Mouse (Mus musculus) erythroblast, adult 5-6 weeks (primary cell): ENCODE measurements around the gene Apoc1. TPM values are rescaled to one million over a fixed set of nuclear protein-coding genes. Genes with fewer than 3 reads are reported as not detected.

Source experiments
- ATAC-seq: replicated peaks from 2 replicates; pipeline ENCODE4 v1.8.0; 2016; ENCODE audit warnings: moderate number of reproducible peaks, mild to moderate bottlenecking, moderate TSS enrichment, inconsistent platforms; ENCODE audit not compliant: poor library complexity, low FRiP score, severe bottlenecking
- total RNA-seq, 2 experiments: library from RNA; stranded (forward) in 1 of 2; stranded (reverse) in 1 of 2; fragments of 150-400 nt in 1 of 2; fragments of 200-764, 138-1000 nt in 1 of 2; gene quantifications; 2 replicates each; pipeline versions ENCODE4 v1.2.3 to v1.2.4; 2015 to 2017; ENCODE audit warnings: low replicate concordance in 2 of 2

The Apoc1 gene
- total RNA-seq, 2 experiments from 2014 or later, result 3.6 to 5.8 TPM

DNA sequence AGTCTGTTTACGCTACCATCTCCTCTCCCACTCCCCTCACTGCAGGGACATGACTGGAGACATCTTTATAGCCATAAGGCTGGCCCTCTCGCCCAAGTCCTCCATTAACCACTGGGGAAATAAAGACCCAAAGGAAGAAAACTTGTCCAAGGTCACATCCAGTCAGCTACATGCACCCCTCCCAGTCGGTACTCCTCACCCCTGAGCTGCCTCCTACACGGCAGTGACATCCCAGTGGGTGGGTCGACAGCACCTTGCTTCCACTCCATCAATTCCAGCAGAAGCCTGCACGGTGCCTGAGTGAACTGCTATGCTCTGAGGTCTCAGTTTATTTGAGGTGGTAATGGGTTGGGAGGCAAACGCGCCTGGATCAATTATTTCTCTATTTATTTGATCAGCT is 28.5 kb downstream of the Apoc1 start:
- peak; percentile 29 for ATAC-seq

DNA sequence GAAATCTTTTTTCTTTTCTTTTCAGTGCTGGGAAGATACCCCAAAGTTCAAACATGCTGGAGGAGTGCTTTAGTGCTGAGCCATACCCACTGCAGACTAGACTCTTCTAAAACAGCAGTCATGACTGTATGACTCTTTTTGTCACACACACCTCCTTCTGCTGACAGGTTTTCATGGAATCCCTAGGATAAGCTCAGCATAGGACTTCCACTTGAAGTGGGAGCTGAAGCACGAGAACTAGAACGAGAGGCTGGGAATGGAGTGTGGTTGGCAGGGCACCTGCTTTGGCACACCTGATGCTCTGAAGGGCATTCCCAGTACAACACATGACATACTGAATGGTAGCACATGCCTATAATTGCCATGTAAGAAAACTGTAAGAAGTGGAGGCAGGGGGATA is 39.8 kb downstream of the Apoc1 start:
- no peak for ATAC-seq

DNA sequence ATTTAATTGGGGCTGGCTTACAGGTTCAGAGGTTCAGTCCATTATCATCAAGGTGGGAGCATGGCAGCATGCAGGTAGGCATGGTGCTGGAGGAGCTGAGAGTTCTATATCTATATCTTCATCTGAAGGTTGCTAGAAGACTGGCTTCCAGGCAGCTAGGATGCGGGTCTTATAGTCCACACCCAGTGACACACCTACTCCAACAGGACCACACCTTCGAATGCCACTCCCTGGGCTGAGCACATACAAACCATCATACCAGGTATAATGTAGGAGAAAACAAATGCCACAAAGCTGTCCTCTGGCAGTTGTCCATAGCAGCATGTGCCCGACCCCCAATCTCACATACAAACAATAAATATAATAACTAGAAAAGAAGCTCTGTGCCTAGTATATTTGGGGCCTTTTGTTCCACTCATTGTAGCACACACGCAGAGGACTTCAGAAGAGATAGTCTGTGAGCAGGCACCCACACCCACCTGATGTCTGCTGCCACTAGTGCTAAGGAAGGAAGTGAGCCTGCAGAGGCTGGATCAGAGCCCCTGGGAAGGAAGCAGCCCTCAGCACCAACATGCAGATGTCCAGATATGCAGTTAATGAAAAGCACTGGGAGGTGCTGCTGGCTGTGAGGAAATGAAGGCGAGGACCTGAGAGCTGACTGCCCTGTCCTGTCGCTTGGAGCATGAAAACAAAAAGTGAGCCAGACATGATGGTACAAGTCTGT is 41.2 kb downstream of the Apoc1 start:
- no peak for ATAC-seq

DNA sequence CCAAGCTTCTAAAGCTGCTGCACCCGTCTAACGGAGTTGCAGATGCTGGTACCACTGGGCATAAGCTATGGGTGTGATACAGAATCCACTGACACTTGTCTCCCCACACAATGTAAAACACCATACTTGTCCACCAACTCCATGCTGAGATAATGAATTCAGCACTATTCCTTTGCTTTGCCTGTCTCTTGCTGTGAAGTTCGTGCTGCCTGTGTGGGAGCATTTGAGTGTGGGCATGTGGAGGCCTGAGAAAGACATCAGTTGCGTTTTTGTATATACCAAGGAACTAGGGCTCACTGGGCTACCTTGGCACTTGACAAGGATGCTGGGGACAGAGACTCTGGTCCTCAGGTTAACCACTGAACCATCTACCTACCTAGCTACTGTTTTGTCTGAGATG is 51.2 kb downstream of the Apoc1 start:
- ATAC-seq, result no peak

Other genes with a start within 250 kb of the Apoc1 start
- 1.9 and 5.2 TPM in 2 replicates for gene Mark4, start 233.8 kb downstream of the Apoc1 start, total RNA-seq (2015; ENCODE audit: low replicate concordance)
- 1.7 and 2.8 TPM in 2 replicates for gene Mark4, start 233.8 kb downstream of the Apoc1 start, total RNA-seq (2017; ENCODE audit: low replicate concordance)
- not detected in 2 replicates for gene Exoc3l2, start 229.3 kb downstream of the Apoc1 start, total RNA-seq (2015; ENCODE audit: low replicate concordance)
- gene Exoc3l2, start 229.3 kb downstream of the Apoc1 start, total RNA-seq (2017; ENCODE audit: low replicate concordance), result not detected in 2 replicates
- gene Bloc1s3, start 184.3 kb downstream of the Apoc1 start, total RNA-seq (2015; ENCODE audit: low replicate concordance), result 3.5 and 4.2 TPM in 2 replicates
- 0.84 and 1.5 TPM in 2 replicates for gene Bloc1s3, start 184.3 kb downstream of the Apoc1 start, total RNA-seq (2017; ENCODE audit: low replicate concordance)
- 17.9 and 18.8 TPM in 2 replicates for gene Trappc6a, start 184.3 kb downstream of the Apoc1 start, total RNA-seq (2015; ENCODE audit: low replicate concordance)
- gene Trappc6a, start 184.3 kb downstream of the Apoc1 start, total RNA-seq (2017; ENCODE audit: low replicate concordance), result 2.7 and 7.8 TPM in 2 replicates
- not detected in 2 replicates for gene Nkpd1, start 174.8 kb downstream of the Apoc1 start, total RNA-seq (2015; ENCODE audit: low replicate concordance)
- gene Nkpd1, start 174.8 kb downstream of the Apoc1 start, total RNA-seq (2017; ENCODE audit: low replicate concordance), result not detected in 2 replicates
- 12.5 and 13.3 TPM in 2 replicates for gene Ppp1r37, start 129.6 kb downstream of the Apoc1 start, total RNA-seq (2015; ENCODE audit: low replicate concordance)
- gene Ppp1r37, start 129.6 kb downstream of the Apoc1 start, total RNA-seq (2017; ENCODE audit: low replicate concordance), result 22.9 and 37.9 TPM in 2 replicates
- not detected in 2 replicates for gene Zfp296, start 115.4 kb downstream of the Apoc1 start, total RNA-seq (2015; ENCODE audit: low replicate concordance)
- gene Zfp296, start 115.4 kb downstream of the Apoc1 start, total RNA-seq (2017; ENCODE audit: low replicate concordance), result 0.84 TPM in 1 of 2 replicates, not detected in the other
- gene Gemin7, start 115.1 kb downstream of the Apoc1 start, total RNA-seq (2015; ENCODE audit: low replicate concordance), result 32.0 and 46.7 TPM in 2 replicates
- gene Gemin7, start 115.1 kb downstream of the Apoc1 start, total RNA-seq (2017; ENCODE audit: low replicate concordance), result 10.2 and 13.5 TPM in 2 replicates
- 0.96 and 2.3 TPM in 2 replicates for gene Clasrp, start 88.2 kb downstream of the Apoc1 start, total RNA-seq (2015; ENCODE audit: low replicate concordance)
- 14.9 and 21.9 TPM in 2 replicates for gene Clasrp, start 88.2 kb downstream of the Apoc1 start, total RNA-seq (2017; ENCODE audit: low replicate concordance)
- 1.5 TPM in 1 of 2 replicates, not detected in the other for gene Relb, start 63.2 kb downstream of the Apoc1 start, total RNA-seq (2015; ENCODE audit: low replicate concordance)
- 0.68 and 2.2 TPM in 2 replicates for gene Relb, start 63.2 kb downstream of the Apoc1 start, total RNA-seq (2017; ENCODE audit: low replicate concordance)
- gene Clptm1, start 27.6 kb downstream of the Apoc1 start, total RNA-seq (2015; ENCODE audit: low replicate concordance), result 10.0 and 23.2 TPM in 2 replicates
- 12.0 and 15.7 TPM in 2 replicates for gene Clptm1, start 27.6 kb downstream of the Apoc1 start, total RNA-seq (2017; ENCODE audit: low replicate concordance)
- gene Apoc2, start 14.7 kb downstream of the Apoc1 start, total RNA-seq (2015; ENCODE audit: low replicate concordance), result 10.4 and 16.1 TPM in 2 replicates
- gene Apoc2, start 14.7 kb downstream of the Apoc1 start, total RNA-seq (2017; ENCODE audit: low replicate concordance), result 4.7 and 8.3 TPM in 2 replicates
- not detected in 2 replicates for gene Gm44805, start 11.2 kb downstream of the Apoc1 start, total RNA-seq (2015; ENCODE audit: low replicate concordance)
- gene Gm44805, start 11.2 kb downstream of the Apoc1 start, total RNA-seq (2017; ENCODE audit: low replicate concordance), result not detected in 2 replicates
- gene Apoc4, start 11.2 kb downstream of the Apoc1 start, total RNA-seq (2015; ENCODE audit: low replicate concordance), result not detected in 2 replicates
- gene Apoc4, start 11.2 kb downstream of the Apoc1 start, total RNA-seq (2017; ENCODE audit: low replicate concordance), result not detected in 2 replicates
- gene Apoe, start 6.5 kb upstream of the Apoc1 start, total RNA-seq (2015; ENCODE audit: low replicate concordance), result 53.0 and 57.3 TPM in 2 replicates
- gene Apoe, start 6.5 kb upstream of the Apoc1 start, total RNA-seq (2017; ENCODE audit: low replicate concordance), result 220 and 224 TPM in 2 replicates
- 6.5 and 8.2 TPM in 2 replicates for gene Tomm40, start 22.8 kb upstream of the Apoc1 start, total RNA-seq (2015; ENCODE audit: low replicate concordance)
- 3.4 and 9.6 TPM in 2 replicates for gene Tomm40, start 22.8 kb upstream of the Apoc1 start, total RNA-seq (2017; ENCODE audit: low replicate concordance)
- not detected in 2 replicates for gene Nectin2, start 57.8 kb upstream of the Apoc1 start, total RNA-seq (2015; ENCODE audit: low replicate concordance)
- gene Nectin2, start 57.8 kb upstream of the Apoc1 start, total RNA-seq (2017; ENCODE audit: low replicate concordance), result 1.0 TPM in 1 of 2 replicates, not detected in the other
- not detected in 2 replicates for gene Bcam, start 78.4 kb upstream of the Apoc1 start, total RNA-seq (2015; ENCODE audit: low replicate concordance)
- gene Bcam, start 78.4 kb upstream of the Apoc1 start, total RNA-seq (2017; ENCODE audit: low replicate concordance), result not detected in 2 replicates
- gene Cblc, start 104.1 kb upstream of the Apoc1 start, total RNA-seq (2015; ENCODE audit: low replicate concordance), result not detected in 2 replicates
- gene Cblc, start 104.1 kb upstream of the Apoc1 start, total RNA-seq (2017; ENCODE audit: low replicate concordance), result not detected in 2 replicates
- gene Bcl3, start 130.1 kb upstream of the Apoc1 start, total RNA-seq (2015; ENCODE audit: low replicate concordance), result 14.8 TPM in 1 of 2 replicates, not detected in the other
- gene Bcl3, start 130.1 kb upstream of the Apoc1 start, total RNA-seq (2017; ENCODE audit: low replicate concordance), result 0.84 and 1.5 TPM in 2 replicates
- gene Gm19345, start 159.3 kb upstream of the Apoc1 start, total RNA-seq (2015; ENCODE audit: low replicate concordance), result not detected in 2 replicates
- not detected in 2 replicates for gene Gm19345, start 159.3 kb upstream of the Apoc1 start, total RNA-seq (2017; ENCODE audit: low replicate concordance)
- 0.38 TPM in 1 of 2 replicates, not detected in the other for gene Ceacam16, start 168.6 kb upstream of the Apoc1 start, total RNA-seq (2015; ENCODE audit: low replicate concordance)
- gene Ceacam16, start 168.6 kb upstream of the Apoc1 start, total RNA-seq (2017; ENCODE audit: low replicate concordance), result not detected in 2 replicates
- gene Ceacam19, start 195.3 kb upstream of the Apoc1 start, total RNA-seq (2015; ENCODE audit: low replicate concordance), result not detected in 2 replicates
- gene Ceacam19, start 195.3 kb upstream of the Apoc1 start, total RNA-seq (2017; ENCODE audit: low replicate concordance), result 0.28 TPM in 1 of 2 replicates, not detected in the other
- gene Pvr, start 228.5 kb upstream of the Apoc1 start, total RNA-seq (2015; ENCODE audit: low replicate concordance), result 0.42 TPM in 1 of 2 replicates, not detected in the other
- gene Pvr, start 228.5 kb upstream of the Apoc1 start, total RNA-seq (2017; ENCODE audit: low replicate concordance), result 1.9 TPM in 1 of 2 replicates, not detected in the other